Mouse (Mus musculus): Measurements from ENCODE around the gene Mbtps2. TPM values are rescaled to one million over a fixed set of nuclear protein-coding genes. Genes with fewer than 3 reads are reported as not detected.
A peak's percentile ranks its signal among the peaks of the same experiment; 100 is the strongest.

The Mbtps2 gene
- 23.8 and 25.5 TPM in 2 replicates for polyA plus RNA-seq (2014; fragmentation: Nextera tagmentation; extraction: Ambion mirVana)

DNA sequence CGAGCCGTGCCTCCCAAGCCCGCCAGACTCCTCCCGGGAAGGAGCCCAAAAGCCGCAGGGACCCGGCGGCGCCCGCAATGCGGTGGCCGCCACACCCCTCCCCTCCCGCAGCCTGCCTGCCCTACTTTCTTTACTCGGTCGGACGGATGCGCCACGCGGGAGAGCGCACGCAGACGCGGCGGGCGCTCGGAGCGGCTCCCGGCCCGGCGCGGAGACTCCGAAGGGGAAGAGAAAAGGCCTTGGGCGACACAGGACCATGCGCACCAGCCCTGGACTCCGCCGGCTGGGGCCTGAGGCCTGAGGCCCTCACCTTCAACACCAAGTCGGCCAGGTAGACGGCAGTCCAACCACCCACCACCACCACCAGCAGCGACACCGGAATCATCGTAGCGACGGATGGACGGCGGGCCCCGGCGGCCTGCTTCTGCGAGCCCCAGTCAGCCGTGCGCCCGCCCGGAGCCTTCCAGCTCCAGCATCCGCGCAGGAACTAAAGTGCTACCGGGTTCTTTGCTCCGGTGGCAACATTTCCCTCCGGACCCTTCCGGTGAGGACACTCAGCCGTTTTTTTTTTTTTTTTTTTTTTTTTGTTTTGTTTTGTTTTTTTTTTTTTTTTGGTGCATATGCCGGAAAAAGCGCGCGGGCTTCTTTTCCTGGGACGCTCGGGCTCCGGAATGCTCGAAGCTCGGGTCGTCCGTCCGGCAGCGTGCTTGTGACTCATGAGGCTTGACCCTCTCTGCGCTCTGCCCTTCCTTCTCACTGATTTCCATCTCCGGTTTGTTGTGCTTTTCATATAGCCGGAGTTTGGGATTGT is at the start of gene Mbtps2:
Mbtps2 (minus strand) TSS at position 530 of the 811 bp plus-strand sequence.
- peak within 1 kb of the TSS; percentile 90 for H3K27ac ChIP-seq (ENCODE audit: low read depth)
- H3K27me3 ChIP-seq (replicated peaks; ENCODE audit: control insufficient read depth, insufficient read depth, low read length), result no peaks in the 10 kb centered on the region
- 20% methylated on average over 63 of the region's 74 CpGs for WGBS
- peak within 1 kb of the TSS; percentile 51 for H3K4me3 ChIP-seq (ENCODE audit: low read depth, low read length)
- ATAC-seq (replicated peaks; ENCODE audit: low FRiP score, low TSS enrichment, low read depth) (peak; percentile 91), DNase-seq (ENCODE audit: low spot score) (peak; percentile 78)
- peak within 1 kb of the TSS; percentile 82 for H3K9ac ChIP-seq (ENCODE audit: low read length)
- no peaks in the 10 kb centered on the region for H3K36me3 ChIP-seq (ENCODE audit: control insufficient read depth, insufficient read depth, low read length)
- no peaks in the 10 kb centered on the region for H3K4me1 ChIP-seq (replicated peaks; ENCODE audit: control insufficient read depth, insufficient read depth, low read length)
- no peaks in the 10 kb centered on the region for H3K9me3 ChIP-seq (ENCODE audit: control insufficient read depth, low read length)
- peak within 1 kb of the TSS; percentile 57 for H3K4me2 ChIP-seq (ENCODE audit: low read length)

GRCm38 (mm10) chrX:157646399-157646798 is 47.9 kb upstream of the Mbtps2 start:
- Histone ChIP-seq H3K4me1 (replicated peaks; ENCODE audit: control insufficient read depth, insufficient read depth, low read length) (no peaks in the 10 kb centered on the region), H3K9me3 (ENCODE audit: control insufficient read depth, low read length) (no peaks in the 10 kb centered on the region), H3K4me3 (ENCODE audit: low read depth, low read length) (no peak overlapping the region), H3K4me2 (ENCODE audit: low read length) (no peak overlapping the region), H3K27me3 (replicated peaks; ENCODE audit: control insufficient read depth, insufficient read depth, low read length) (no peaks in the 10 kb centered on the region), H3K27ac (ENCODE audit: low read depth) (no peak overlapping the region), H3K36me3 (ENCODE audit: control insufficient read depth, insufficient read depth, low read length) (no peaks in the 10 kb centered on the region), H3K9ac (ENCODE audit: low read length) (no peak overlapping the region)
- no peak for ATAC-seq (replicated peaks; ENCODE audit: low FRiP score, low TSS enrichment, low read depth)
- no peak for DNase-seq (ENCODE audit: low spot score)
- WGBS, result 39% methylated on average over 1 of the region's 1 CpGs

- 82% methylated on average over 4 of the region's 4 CpGs for WGBS
These were observed 46.2 kb upstream of the Mbtps2 start for GRCm38 (mm10) chrX:157644700-157645099.

DNA sequence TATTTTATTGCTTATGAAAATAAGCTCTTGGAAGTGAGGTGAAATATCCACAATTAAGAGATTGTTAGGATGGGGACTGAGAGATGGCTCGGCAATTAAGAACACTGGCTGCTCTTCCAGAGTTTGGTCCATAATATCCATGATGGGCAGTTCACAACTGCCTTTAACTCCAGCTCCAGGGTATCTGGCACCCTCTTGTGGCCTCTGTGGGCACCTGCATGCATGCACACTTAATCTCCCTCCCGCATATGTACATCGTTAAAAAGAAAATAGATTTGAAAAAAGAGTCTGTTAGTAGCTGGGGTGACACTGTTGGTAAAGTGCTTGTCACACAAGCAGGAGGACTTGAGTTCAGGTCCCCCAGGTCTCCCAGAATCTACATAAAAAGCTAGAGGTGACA is 45.8 kb upstream of the Mbtps2 start:
- DNase-seq (ENCODE audit: low spot score) (peak; percentile 53), ATAC-seq (replicated peaks; ENCODE audit: low FRiP score, low TSS enrichment, low read depth) (no peak)
- no peak overlapping the region for H3K4me2 ChIP-seq (ENCODE audit: low read length)
- no peak overlapping the region for H3K9ac ChIP-seq (ENCODE audit: low read length)
- no peaks in the 10 kb centered on the region for H3K36me3 ChIP-seq (ENCODE audit: control insufficient read depth, insufficient read depth, low read length)
- H3K4me3 ChIP-seq (ENCODE audit: low read depth, low read length), result no peak overlapping the region
- H3K27me3 ChIP-seq (replicated peaks; ENCODE audit: control insufficient read depth, insufficient read depth, low read length), result no peaks in the 10 kb centered on the region
- no peaks in the 10 kb centered on the region for H3K4me1 ChIP-seq (replicated peaks; ENCODE audit: control insufficient read depth, insufficient read depth, low read length)
- no peak overlapping the region for H3K27ac ChIP-seq (ENCODE audit: low read depth)
- H3K9me3 ChIP-seq (ENCODE audit: control insufficient read depth, low read length), result no peaks in the 10 kb centered on the region
- WGBS, result 18% methylated on average over 3 of the region's 3 CpGs

More at GRCm38 (mm10) chrX:157644700-157645099, 46.2 kb upstream of the Mbtps2 start:
- Histone ChIP-seq H3K27ac (ENCODE audit: low read depth) (no peak overlapping the region), H3K4me2 (ENCODE audit: low read length) (no peak overlapping the region), H3K36me3 (ENCODE audit: control insufficient read depth, insufficient read depth, low read length) (no peaks in the 10 kb centered on the region), H3K27me3 (replicated peaks; ENCODE audit: control insufficient read depth, insufficient read depth, low read length) (no peaks in the 10 kb centered on the region), H3K9ac (ENCODE audit: low read length) (no peak overlapping the region), H3K9me3 (ENCODE audit: control insufficient read depth, low read length) (no peaks in the 10 kb centered on the region), H3K4me1 (replicated peaks; ENCODE audit: control insufficient read depth, insufficient read depth, low read length) (no peaks in the 10 kb centered on the region), H3K4me3 (ENCODE audit: low read depth, low read length) (no peak overlapping the region)
- DNase-seq (ENCODE audit: low spot score) (no peak), ATAC-seq (replicated peaks; ENCODE audit: low FRiP score, low TSS enrichment, low read depth) (no peak)

DNA sequence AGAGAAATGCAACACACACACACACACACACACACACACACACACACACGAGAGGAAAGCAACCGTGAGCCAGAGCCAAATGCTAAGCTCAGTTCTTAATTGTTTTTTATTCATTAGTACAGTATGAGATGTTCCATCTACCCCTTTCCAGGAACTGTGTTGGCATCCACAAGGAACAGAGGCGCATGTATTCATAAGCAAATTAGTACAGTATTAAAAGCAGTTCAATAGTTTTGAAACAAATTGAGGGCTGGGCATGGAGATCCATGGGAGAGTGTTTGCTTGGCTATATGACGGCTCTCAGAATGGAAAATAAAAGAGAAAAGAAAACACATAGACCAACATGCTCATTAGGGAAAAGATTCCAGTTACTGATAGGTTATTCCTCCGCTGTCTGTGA is 44.3 kb upstream of the Mbtps2 start:
- 82% methylated on average over 5 of the region's 5 CpGs for WGBS
- Histone ChIP-seq H3K27me3 (replicated peaks; ENCODE audit: control insufficient read depth, insufficient read depth, low read length) (no peaks in the 10 kb centered on the region), H3K9ac (ENCODE audit: low read length) (no peak overlapping the region), H3K4me3 (ENCODE audit: low read depth, low read length) (no peak overlapping the region), H3K9me3 (ENCODE audit: control insufficient read depth, low read length) (no peaks in the 10 kb centered on the region), H3K4me1 (replicated peaks; ENCODE audit: control insufficient read depth, insufficient read depth, low read length) (no peaks in the 10 kb centered on the region), H3K4me2 (ENCODE audit: low read length) (no peak overlapping the region), H3K36me3 (ENCODE audit: control insufficient read depth, insufficient read depth, low read length) (no peaks in the 10 kb centered on the region), H3K27ac (ENCODE audit: low read depth) (no peak overlapping the region)
- ATAC-seq (replicated peaks; ENCODE audit: low FRiP score, low TSS enrichment, low read depth) (no peak), DNase-seq (ENCODE audit: low spot score) (no peak)

GRCm38 (mm10) chrX:157637253-157637652 is 38.7 kb upstream of the Mbtps2 start:
- 64% methylated on average over 1 of the region's 1 CpGs for WGBS
- H3K9me3 ChIP-seq (ENCODE audit: control insufficient read depth, low read length), result no peaks in the 10 kb centered on the region
- H3K4me2 ChIP-seq (ENCODE audit: low read length), result no peak overlapping the region
- H3K4me1 ChIP-seq (replicated peaks; ENCODE audit: control insufficient read depth, insufficient read depth, low read length), result no peaks in the 10 kb centered on the region
- ATAC-seq (replicated peaks; ENCODE audit: low FRiP score, low TSS enrichment, low read depth) (no peak), DNase-seq (ENCODE audit: low spot score) (no peak)
- no peak overlapping the region for H3K4me3 ChIP-seq (ENCODE audit: low read depth, low read length)
- no peak overlapping the region for H3K27ac ChIP-seq (ENCODE audit: low read depth)
- no peak overlapping the region for H3K9ac ChIP-seq (ENCODE audit: low read length)
- no peaks in the 10 kb centered on the region for H3K27me3 ChIP-seq (replicated peaks; ENCODE audit: control insufficient read depth, insufficient read depth, low read length)
- H3K36me3 ChIP-seq (ENCODE audit: control insufficient read depth, insufficient read depth, low read length), result no peaks in the 10 kb centered on the region

DNA sequence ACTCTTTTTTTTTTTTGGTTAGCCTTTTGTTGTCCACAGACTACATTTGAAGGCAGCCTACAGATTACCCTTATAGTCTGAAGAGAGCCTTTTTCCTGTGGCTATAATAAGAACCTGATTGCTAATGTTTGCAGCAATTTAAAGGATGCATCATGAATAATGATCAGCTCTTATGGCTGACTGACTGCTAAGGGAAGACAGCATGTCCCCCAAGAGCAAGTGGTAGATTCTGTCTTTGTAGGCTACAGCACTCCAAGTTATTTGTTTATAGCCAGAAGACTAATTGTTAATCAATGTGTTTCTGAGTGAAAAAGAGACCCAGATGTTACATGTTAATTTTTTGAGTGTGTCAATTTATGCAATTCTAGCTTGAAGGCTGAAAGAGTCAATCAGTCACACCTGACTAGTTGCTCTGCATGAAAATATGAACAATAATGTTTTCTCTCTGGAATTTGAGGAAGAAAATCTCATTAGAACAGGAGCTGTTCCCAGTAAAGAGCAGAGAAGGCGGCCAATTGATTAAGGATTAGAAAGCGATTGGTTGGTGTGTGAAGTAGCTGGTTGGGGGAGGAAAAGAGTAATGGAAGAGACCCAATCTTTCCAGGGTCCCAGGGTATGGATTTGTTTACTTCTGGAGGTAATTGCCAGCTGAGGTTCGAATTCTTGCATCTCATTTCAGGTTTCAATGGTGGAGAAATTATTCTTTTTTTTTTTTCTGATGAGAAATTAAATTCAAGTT is 35.3 kb upstream of the Mbtps2 start:
- Histone ChIP-seq H3K9me3 (ENCODE audit: control insufficient read depth, low read length) (no peaks in the 10 kb centered on the region), H3K27me3 (replicated peaks; ENCODE audit: control insufficient read depth, insufficient read depth, low read length) (no peaks in the 10 kb centered on the region), H3K4me3 (ENCODE audit: low read depth, low read length) (no peak overlapping the region), H3K36me3 (ENCODE audit: control insufficient read depth, insufficient read depth, low read length) (no peaks in the 10 kb centered on the region), H3K4me1 (replicated peaks; ENCODE audit: control insufficient read depth, insufficient read depth, low read length) (no peaks in the 10 kb centered on the region), H3K9ac (ENCODE audit: low read length) (no peak overlapping the region), H3K4me2 (ENCODE audit: low read length) (no peak overlapping the region), H3K27ac (ENCODE audit: low read depth) (no peak overlapping the region)
- no peak for ATAC-seq (replicated peaks; ENCODE audit: low FRiP score, low TSS enrichment, low read depth)
- WGBS, result 63% methylated on average over 3 of the region's 3 CpGs
- DNase-seq (ENCODE audit: low spot score), result no peak

GRCm38 (mm10) chrX:157630341-157630740 is 31.8 kb upstream of the Mbtps2 start:
- no peaks in the 10 kb centered on the region for H3K4me1 ChIP-seq (replicated peaks; ENCODE audit: control insufficient read depth, insufficient read depth, low read length)
- 79% methylated on average over 4 of the region's 4 CpGs for WGBS
- H3K9ac ChIP-seq (ENCODE audit: low read length), result no peak overlapping the region
- no peak overlapping the region for H3K27ac ChIP-seq (ENCODE audit: low read depth)
- no peak for DNase-seq (ENCODE audit: low spot score)
- no peaks in the 10 kb centered on the region for H3K9me3 ChIP-seq (ENCODE audit: control insufficient read depth, low read length)
- no peaks in the 10 kb centered on the region for H3K27me3 ChIP-seq (replicated peaks; ENCODE audit: control insufficient read depth, insufficient read depth, low read length)
- no peak overlapping the region for H3K4me2 ChIP-seq (ENCODE audit: low read length)
- no peak overlapping the region for H3K4me3 ChIP-seq (ENCODE audit: low read depth, low read length)
- no peaks in the 10 kb centered on the region for H3K36me3 ChIP-seq (ENCODE audit: control insufficient read depth, insufficient read depth, low read length)
- no peak for ATAC-seq (replicated peaks; ENCODE audit: low FRiP score, low TSS enrichment, low read depth)
